Mouse (Mus musculus) spleen, adult 2 months (tissue): ENCODE measurements around the gene Prim1. TPM values are rescaled to one million over a fixed set of nuclear protein-coding genes. Genes with fewer than 3 reads are reported as not detected.

Experiments
- DNase-seq, 2 experiments: peaks; one replicate each; pipeline versions ENCODE4 v3.0.0 to v3.0.0-alpha.2; 2012 to 2021; ENCODE audit warnings: low spot score in 2 of 2, low read depth in 1 of 2
- H3K27ac ChIP-seq: fragments of 200-500 bp; 2 replicates; pipeline ENCODE4 v1.5.1; 2012; ENCODE audit warnings: low read length, inconsistent platforms; ENCODE audit not compliant: insufficient read depth
- H3K27me3 ChIP-seq: fragments of 200-500 bp; 2 replicates; pipeline ENCODE4 v1.6.1; 2012; ENCODE audit warnings: mild to moderate bottlenecking, moderate library complexity, low read length, inconsistent platforms; ENCODE audit not compliant: control insufficient read depth, insufficient read depth
- H3K36me3 ChIP-seq: fragments of 200-500 bp; 2 replicates; pipeline ENCODE4 v1.6.1; 2012; ENCODE audit warnings: mild to moderate bottlenecking, low read length, inconsistent platforms; ENCODE audit not compliant: control insufficient read depth, insufficient read depth
- H3K4me1 ChIP-seq: fragments of 200-500 bp; 2 replicates; pipeline ENCODE4 v1.6.1; 2011; ENCODE audit warnings: inconsistent platforms; ENCODE audit not compliant: control insufficient read depth, insufficient read depth, insufficient read length
- H3K4me3 ChIP-seq: fragments of 200-500 bp; 2 replicates; pipeline ENCODE4 v1.5.1; 2011; ENCODE audit warnings: mild to moderate bottlenecking, inconsistent platforms; ENCODE audit not compliant: insufficient read depth, insufficient read length; ENCODE audit errors: extremely low read depth
- CTCF ChIP-seq: fragments of 200-500 bp; IDR thresholded peaks from 2 replicates; pipeline ENCODE4 v1.5.1; 2011; ENCODE audit warnings: mild to moderate bottlenecking, inconsistent platforms; ENCODE audit not compliant: insufficient read depth, insufficient read length, insufficient replicate concordance; ENCODE audit errors: extremely low read depth
- POLR2A ChIP-seq: fragments of 200-500 bp; IDR thresholded peaks from 2 replicates; pipeline ENCODE4 v1.6.1; 2011; ENCODE audit warnings: low read depth, low read length, inconsistent platforms
- WGBS: fragments of 180-500 bp; shearing (Covaris S2); methylation state at CpG from one replicate; pipeline ENCODE4 v1.1.7; 2018; 5-methylcytosine and 5-hydroxymethylcytosine counted together
- polyA plus RNA-seq: library from polyadenylated mRNA; depleted of rRNA; stranded (reverse); fragments of >200 nt; gene quantifications from 2 replicates; pipeline ENCODE4 v1.2.3, GENCODE M21; 2012

The Prim1 gene
- polyA plus RNA-seq, 1 experiment, result 4.2 TPM

GRCm38 (mm10) chr10:127984650-127985049 is 30.3 kb upstream of the Prim1 start:
- no peak for DNase-seq

GRCm38 (mm10) chr10:127985601-127986000 is 29.4 kb upstream of the Prim1 start:
- no peak for DNase-seq
- Histone ChIP-seq H3K4me1 (no peaks in the 10 kb centered on the region), H3K27me3 (no peaks in the 10 kb centered on the region), H3K36me3 (no peaks in the 10 kb centered on the region), H3K27ac (no peak overlapping the region), H3K4me3 (no peak overlapping the region)
- 80% methylated on average over 8 of the region's 8 CpGs for WGBS
- TF ChIP-seq CTCF (no peak), POLR2A (no peak)

More at GRCm38 (mm10) chr10:127984650-127985049, 30.3 kb upstream of the Prim1 start:
- 78% methylated on average over 5 of the region's 5 CpGs for WGBS
- Histone ChIP-seq H3K27me3 (no peaks in the 10 kb centered on the region), H3K27ac (no peak overlapping the region), H3K4me3 (no peak overlapping the region), H3K36me3 (no peaks in the 10 kb centered on the region), H3K4me1 (no peaks in the 10 kb centered on the region)
- no peak for TF ChIP-seq CTCF
- TF ChIP-seq POLR2A, result no peak

GRCm38 (mm10) chr10:127996690-127997089 is 18.3 kb upstream of the Prim1 start:
- WGBS, result 89% methylated on average over 3 of the region's 3 CpGs
- H3K4me1 ChIP-seq, result no peaks in the 10 kb centered on the region
- no peak for DNase-seq
- no peak overlapping the region for H3K4me3 ChIP-seq
- no peaks in the 10 kb centered on the region for H3K27me3 ChIP-seq
- no peak overlapping the region for H3K27ac ChIP-seq
- H3K36me3 ChIP-seq, result no peaks in the 10 kb centered on the region
- TF ChIP-seq CTCF (no peak), POLR2A (no peak)

GRCm38 (mm10) chr10:127998260-127998659 is 16.7 kb upstream of the Prim1 start:
- no peak overlapping the region for H3K27ac ChIP-seq
- WGBS, result 94% methylated on average over 1 of the region's 1 CpGs
- no peak for TF ChIP-seq CTCF
- TF ChIP-seq POLR2A, result no peak
- H3K4me3 ChIP-seq, result no peak overlapping the region
- DNase-seq, result no peak
- H3K27me3 ChIP-seq, result no peaks in the 10 kb centered on the region
- H3K4me1 ChIP-seq, result no peaks in the 10 kb centered on the region
- no peaks in the 10 kb centered on the region for H3K36me3 ChIP-seq

- no peak for DNase-seq
- H3K27me3 ChIP-seq, result no peaks in the 10 kb centered on the region
- H3K4me3 ChIP-seq, result no peak overlapping the region
- WGBS, result 84% methylated on average over 3 of the region's 3 CpGs
- no peaks in the 10 kb centered on the region for H3K4me1 ChIP-seq
- no peaks in the 10 kb centered on the region for H3K36me3 ChIP-seq
- no peak overlapping the region for H3K27ac ChIP-seq
- no peak for TF ChIP-seq CTCF
- no peak for TF ChIP-seq POLR2A
These were observed 11.6 kb upstream of the Prim1 start for GRCm38 (mm10) chr10:128003281-128003801.

GRCm38 (mm10) chr10:128004918-128005317 is 10.1 kb upstream of the Prim1 start:
- H3K4me1 ChIP-seq, result no peaks in the 10 kb centered on the region
- H3K27ac ChIP-seq, result no peak overlapping the region
- H3K27me3 ChIP-seq, result no peaks in the 10 kb centered on the region
- TF ChIP-seq CTCF, result no peak
- no peak for TF ChIP-seq POLR2A
- no peak overlapping the region for H3K4me3 ChIP-seq
- DNase-seq, result no peak
- 78% methylated on average over 10 of the region's 10 CpGs for WGBS
- H3K36me3 ChIP-seq, result no peaks in the 10 kb centered on the region

- Histone ChIP-seq H3K4me1 (no peaks in the 10 kb centered on the region), H3K27ac (no peak overlapping the region), H3K4me3 (no peak overlapping the region), H3K36me3 (no peaks in the 10 kb centered on the region), H3K27me3 (no peaks in the 10 kb centered on the region)
- TF ChIP-seq POLR2A, result no peak
- TF ChIP-seq CTCF, result no peak
- DNase-seq, result no peak
- WGBS, result 87% methylated on average over 8 of the region's 8 CpGs
These were observed 9.5 kb upstream of the Prim1 start for GRCm38 (mm10) chr10:128005479-128005878.

- Histone ChIP-seq H3K27me3 (no peaks in the 10 kb centered on the region), H3K4me3 (no peak within 1 kb of the TSS), H3K27ac (no peak within 1 kb of the TSS), H3K36me3 (no peaks in the 10 kb centered on the region), H3K4me1 (no peaks in the 10 kb centered on the region)
- no peak for TF ChIP-seq CTCF
- no peak for TF ChIP-seq POLR2A
- no peak for DNase-seq
- WGBS, result 86% methylated on average over 1 of the region's 1 CpGs
These were observed 7.5 kb upstream of the Prim1 start, which contains the start of gene Hsd17b6 for GRCm38 (mm10) chr10:128007446-128007845. Gene Hsd17b6, minus strand, starts transcription at chr10:128007611.
